Mouse (Mus musculus): ENCODE measurements around the gene Nfe2.

The Nfe2 gene

DNA sequence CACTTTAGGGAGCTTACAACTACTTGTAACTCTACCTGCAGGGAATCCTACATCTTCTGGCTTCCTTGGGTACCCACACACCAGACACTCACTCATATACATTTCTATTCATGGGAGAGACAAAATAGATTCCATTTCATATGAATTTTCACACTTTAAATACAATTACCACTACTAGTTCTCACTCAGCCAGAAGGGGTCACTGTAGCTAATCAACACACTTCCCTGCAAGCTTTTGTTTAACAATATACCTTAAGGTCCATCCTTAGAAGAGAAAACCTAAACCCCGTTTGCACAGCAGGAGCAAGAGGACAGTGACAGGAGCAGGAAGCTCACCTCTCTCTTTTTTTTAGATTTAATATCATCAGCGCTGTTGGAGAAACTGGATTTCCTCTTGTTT, 53.0 kb downstream of the Nfe2 start:
- DNase-seq = no peak

DNA sequence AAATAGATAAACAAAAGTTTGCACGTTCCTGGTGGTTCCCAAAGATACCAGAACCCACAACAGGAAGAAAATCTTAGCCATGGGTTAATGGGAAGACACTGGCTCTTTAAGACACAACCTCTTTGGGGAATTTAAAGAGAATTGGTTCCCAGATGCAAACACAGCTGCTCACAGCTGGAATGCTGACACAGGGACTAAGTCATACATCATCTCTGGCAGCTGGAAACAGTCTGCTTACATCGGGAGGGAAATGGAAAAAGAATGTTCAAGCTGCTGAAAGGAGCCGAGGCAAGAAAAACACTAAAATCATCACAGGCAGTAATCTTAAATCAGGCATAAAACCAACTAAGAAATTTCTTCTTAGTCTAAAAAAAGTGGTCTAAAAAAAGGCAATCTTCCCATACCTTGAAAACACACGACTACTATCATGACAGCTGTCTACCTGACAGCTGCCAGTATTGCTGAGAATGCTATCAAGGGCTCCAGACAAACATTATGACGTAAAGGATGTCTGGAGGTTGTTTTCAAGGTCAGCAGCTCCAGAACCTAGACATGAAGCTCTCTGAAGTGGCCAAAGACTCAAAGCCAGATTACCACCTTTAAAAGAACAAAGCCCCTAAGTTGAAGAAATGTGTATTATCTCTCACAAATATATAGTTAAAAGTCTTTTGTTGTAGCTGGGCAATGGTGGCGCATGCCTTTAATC, 56.0 kb downstream of the Nfe2 start:
- DNase-seq = no peak
